Mouse (Mus musculus) lung, adult 2 months (tissue): ENCODE data around the gene Srp68.

ENCODE experiments used
- CTCF ChIP-seq: fragments of 200-500 bp; IDR thresholded peaks from 2 replicates; pipeline ENCODE4 v1.5.1; 2011; ENCODE audit warnings: mild to moderate bottlenecking, low read length, control low read depth; ENCODE audit not compliant: insufficient read depth
- POLR2A ChIP-seq: fragments of 200-500 bp; IDR thresholded peaks from 2 replicates; pipeline ENCODE4 v1.6.1; 2011; ENCODE audit warnings: low read depth, mild to moderate bottlenecking, control low read depth, low read length, borderline replicate concordance; ENCODE audit errors: extremely low read depth

GRCm38 (mm10) chr11:116197584-116197906, 76.5 kb downstream of the Srp68 start:
- no peak for TF ChIP-seq CTCF
- no peak for TF ChIP-seq POLR2A
